Mouse (Mus musculus) bone marrow macrophage, adult 2 months (primary cell): ENCODE measurements around the gene Ccdc188.

Source experiments
- CTCF ChIP-seq: IDR thresholded peaks from 2 replicates; pipeline ENCODE4 v1.5.1; 2012; ENCODE audit warnings: low read depth, mild to moderate bottlenecking, low read length, moderate library complexity
- POLR2A ChIP-seq: IDR thresholded peaks from 2 replicates; pipeline ENCODE4 v1.6.1; 2012; ENCODE audit warnings: mild to moderate bottlenecking, low read depth, low read length, borderline replicate concordance

GRCm38 (mm10) chr16:18186798-18187197, 30.9 kb upstream of the Ccdc188 start:
- no peak for TF ChIP-seq POLR2A
- TF ChIP-seq CTCF, result no peak
